Mouse (Mus musculus): Measurements from ENCODE around the gene Actg2. TPM values are rescaled to one million over a fixed set of nuclear protein-coding genes. Genes with fewer than 3 reads are reported as not detected.

Actg2 gene
- polyA plus RNA-seq, 1 experiment from 2014 or later, result 2.3 TPM

GRCm38 (mm10) chr6:83571840-83572667, 36.0 kb upstream of the Actg2 start:
- WGBS, result 5% methylated on average over 37 of the region's 37 CpGs
- H3K27ac ChIP-seq (ENCODE audit: low read depth, low read length), result peak overlapping the region; percentile 46; the same call in 1 of the 2 replicates
- peak overlapping the region; percentile 90 for H3K4me2 ChIP-seq (ENCODE audit: low read depth, low read length, severe bottlenecking)
- H3K4me1 ChIP-seq (replicated peaks; ENCODE audit: control insufficient read depth, insufficient read depth, low read length), result peaks cover 7% of the 10 kb centered on the region; the same call in 1 of the 2 replicates
- peak overlapping the region; percentile 75 for H3K4me3 ChIP-seq (ENCODE audit: low read depth, low read length)
- ATAC-seq (replicated peaks; ENCODE audit: low FRiP score) (peak; percentile 93), DNase-seq (ENCODE audit: low spot score) (peak; percentile 91)
- no peaks in the 10 kb centered on the region for H3K9me3 ChIP-seq (ENCODE audit: control insufficient read depth, low read length)
- no peaks in the 10 kb centered on the region for H3K36me3 ChIP-seq (ENCODE audit: control insufficient read depth, insufficient read depth, low read length)
- peak overlapping the region; percentile 73 for H3K9ac ChIP-seq (ENCODE audit: low read length)
- no peaks in the 10 kb centered on the region; the same call in 1 of the 2 replicates for H3K27me3 ChIP-seq (ENCODE audit: control insufficient read depth, insufficient read depth, low read length)

GRCm38 (mm10) chr6:83568901-83569862, 33.1 kb upstream of the Actg2 start:
- H3K27ac ChIP-seq (ENCODE audit: low read depth, low read length), result no peak overlapping the region
- no peak overlapping the region for H3K4me2 ChIP-seq (ENCODE audit: low read depth, low read length, severe bottlenecking)
- H3K36me3 ChIP-seq (ENCODE audit: control insufficient read depth, insufficient read depth, low read length), result no peaks in the 10 kb centered on the region
- H3K9me3 ChIP-seq (ENCODE audit: control insufficient read depth, low read length), result no peaks in the 10 kb centered on the region
- DNase-seq (ENCODE audit: low spot score) (no peak), ATAC-seq (replicated peaks; ENCODE audit: low FRiP score) (no peak)
- no peak overlapping the region for H3K4me3 ChIP-seq (ENCODE audit: low read depth, low read length)
- 79% methylated on average over 20 of the region's 20 CpGs for WGBS
- H3K4me1 ChIP-seq (replicated peaks; ENCODE audit: control insufficient read depth, insufficient read depth, low read length), result peaks cover 7% of the 10 kb centered on the region; the same call in 1 of the 2 replicates
- H3K9ac ChIP-seq (ENCODE audit: low read length), result no peak overlapping the region
- H3K27me3 ChIP-seq (ENCODE audit: control insufficient read depth, insufficient read depth, low read length), result no peaks in the 10 kb centered on the region; the same call in 1 of the 2 replicates

GRCm38 (mm10) chr6:83555972-83556371, 19.9 kb upstream of the Actg2 start:
- Histone ChIP-seq H3K9me3 (ENCODE audit: control insufficient read depth, low read length) (no peaks in the 10 kb centered on the region), H3K4me2 (ENCODE audit: low read depth, low read length, severe bottlenecking) (no peak overlapping the region), H3K27me3 (ENCODE audit: control insufficient read depth, insufficient read depth, low read length) (no peaks in the 10 kb centered on the region), H3K4me3 (ENCODE audit: low read depth, low read length) (no peak overlapping the region), H3K27ac (ENCODE audit: low read depth, low read length) (no peak overlapping the region), H3K4me1 (replicated peaks; ENCODE audit: control insufficient read depth, insufficient read depth, low read length) (no peaks in the 10 kb centered on the region), H3K9ac (ENCODE audit: low read length) (no peak overlapping the region), H3K36me3 (ENCODE audit: control insufficient read depth, insufficient read depth, low read length) (no peaks in the 10 kb centered on the region; the same call in 1 of the 2 replicates)
- WGBS, result 88% methylated on average over 6 of the region's 6 CpGs
- ATAC-seq (replicated peaks; ENCODE audit: low FRiP score) (no peak), DNase-seq (ENCODE audit: low spot score) (no peak)

GRCm38 (mm10) chr6:83548346-83548745, 12.3 kb upstream of the Actg2 start:
- Histone ChIP-seq H3K4me2 (ENCODE audit: low read depth, low read length, severe bottlenecking) (no peak overlapping the region), H3K9ac (ENCODE audit: low read length) (no peak overlapping the region), H3K4me3 (ENCODE audit: low read depth, low read length) (no peak overlapping the region), H3K36me3 (ENCODE audit: control insufficient read depth, insufficient read depth, low read length) (no peaks in the 10 kb centered on the region), H3K27ac (ENCODE audit: low read depth, low read length) (no peak overlapping the region), H3K4me1 (replicated peaks; ENCODE audit: control insufficient read depth, insufficient read depth, low read length) (no peaks in the 10 kb centered on the region), H3K27me3 (ENCODE audit: control insufficient read depth, insufficient read depth, low read length) (no peaks in the 10 kb centered on the region), H3K9me3 (ENCODE audit: control insufficient read depth, low read length) (no peaks in the 10 kb centered on the region)
- WGBS, result 40% methylated on average over 5 of the region's 5 CpGs
- ATAC-seq (replicated peaks; ENCODE audit: low FRiP score) (no peak), DNase-seq (ENCODE audit: low spot score) (no peak)

GRCm38 (mm10) chr6:83545778-83546177, 9.7 kb upstream of the Actg2 start:
- no peaks in the 10 kb centered on the region for H3K27me3 ChIP-seq (ENCODE audit: control insufficient read depth, insufficient read depth, low read length)
- no peak overlapping the region for H3K4me2 ChIP-seq (ENCODE audit: low read depth, low read length, severe bottlenecking)
- H3K36me3 ChIP-seq (ENCODE audit: control insufficient read depth, insufficient read depth, low read length), result no peaks in the 10 kb centered on the region
- H3K9me3 ChIP-seq (ENCODE audit: control insufficient read depth, low read length), result no peaks in the 10 kb centered on the region
- WGBS, result 88% methylated on average over 3 of the region's 3 CpGs
- H3K27ac ChIP-seq (ENCODE audit: low read depth, low read length), result no peak overlapping the region
- no peak overlapping the region for H3K9ac ChIP-seq (ENCODE audit: low read length)
- ATAC-seq (replicated peaks; ENCODE audit: low FRiP score), result no peak
- no peaks in the 10 kb centered on the region for H3K4me1 ChIP-seq (replicated peaks; ENCODE audit: control insufficient read depth, insufficient read depth, low read length)
- no peak overlapping the region for H3K4me3 ChIP-seq (ENCODE audit: low read depth, low read length)
- peak; percentile 24 for DNase-seq (ENCODE audit: low spot score)

- Histone ChIP-seq H3K9me3 (ENCODE audit: control insufficient read depth, low read length) (no peaks in the 10 kb centered on the region), H3K4me3 (ENCODE audit: low read depth, low read length) (no peak overlapping the region), H3K9ac (ENCODE audit: low read length) (no peak overlapping the region), H3K36me3 (ENCODE audit: control insufficient read depth, insufficient read depth, low read length) (no peaks in the 10 kb centered on the region), H3K4me1 (replicated peaks; ENCODE audit: control insufficient read depth, insufficient read depth, low read length) (no peaks in the 10 kb centered on the region), H3K27ac (ENCODE audit: low read depth, low read length) (no peak overlapping the region), H3K4me2 (ENCODE audit: low read depth, low read length, severe bottlenecking) (no peak overlapping the region), H3K27me3 (ENCODE audit: control insufficient read depth, insufficient read depth, low read length) (no peaks in the 10 kb centered on the region)
- 79% methylated on average over 11 of the region's 11 CpGs for WGBS
- no peak for ATAC-seq (replicated peaks; ENCODE audit: low FRiP score)
- peak; percentile 7 for DNase-seq (ENCODE audit: low spot score)
These were observed 5.8 kb upstream of the Actg2 start for GRCm38 (mm10) chr6:83541756-83542456.

- DNase-seq (ENCODE audit: low spot score) (peak; percentile 35), ATAC-seq (replicated peaks; ENCODE audit: low FRiP score) (no peak)
- Histone ChIP-seq H3K4me3 (ENCODE audit: low read depth, low read length) (no peak overlapping the region), H3K27me3 (ENCODE audit: control insufficient read depth, insufficient read depth, low read length) (no peaks in the 10 kb centered on the region), H3K4me2 (ENCODE audit: low read depth, low read length, severe bottlenecking) (no peak overlapping the region), H3K27ac (ENCODE audit: low read depth, low read length) (no peak overlapping the region), H3K36me3 (ENCODE audit: control insufficient read depth, insufficient read depth, low read length) (no peaks in the 10 kb centered on the region), H3K9me3 (ENCODE audit: control insufficient read depth, low read length) (no peaks in the 10 kb centered on the region), H3K4me1 (replicated peaks; ENCODE audit: control insufficient read depth, insufficient read depth, low read length) (no peaks in the 10 kb centered on the region), H3K9ac (ENCODE audit: low read length) (no peak overlapping the region)
- WGBS, result 49% methylated on average over 4 of the region's 4 CpGs
These were observed 4.0 kb upstream of the Actg2 start for GRCm38 (mm10) chr6:83540017-83540416.

- Histone ChIP-seq H3K36me3 (ENCODE audit: control insufficient read depth, insufficient read depth, low read length) (no peaks in the 10 kb centered on the region), H3K27me3 (ENCODE audit: control insufficient read depth, insufficient read depth, low read length) (no peaks in the 10 kb centered on the region), H3K4me1 (replicated peaks; ENCODE audit: control insufficient read depth, insufficient read depth, low read length) (no peaks in the 10 kb centered on the region), H3K4me3 (ENCODE audit: low read depth, low read length) (no peak overlapping the region), H3K27ac (ENCODE audit: low read depth, low read length) (no peak overlapping the region), H3K9ac (ENCODE audit: low read length) (0 out of 2 replicates have a peak overlapping the region, but pooled peaks have one; percentile 21), H3K4me2 (ENCODE audit: low read depth, low read length, severe bottlenecking) (no peak overlapping the region), H3K9me3 (ENCODE audit: control insufficient read depth, low read length) (no peaks in the 10 kb centered on the region)
- WGBS, result 47% methylated on average over 6 of the region's 6 CpGs
- DNase-seq (ENCODE audit: low spot score), result no peak
- no peak for ATAC-seq (replicated peaks; ENCODE audit: low FRiP score)
These were observed 662 bp upstream of the Actg2 start for GRCm38 (mm10) chr6:83536795-83537059.

Measured in forebrain, embryonic 11.5 days (tissue).